Comparison of ENCODE assay signal across 8 mouse cellular contexts in the genomic region with DNA sequence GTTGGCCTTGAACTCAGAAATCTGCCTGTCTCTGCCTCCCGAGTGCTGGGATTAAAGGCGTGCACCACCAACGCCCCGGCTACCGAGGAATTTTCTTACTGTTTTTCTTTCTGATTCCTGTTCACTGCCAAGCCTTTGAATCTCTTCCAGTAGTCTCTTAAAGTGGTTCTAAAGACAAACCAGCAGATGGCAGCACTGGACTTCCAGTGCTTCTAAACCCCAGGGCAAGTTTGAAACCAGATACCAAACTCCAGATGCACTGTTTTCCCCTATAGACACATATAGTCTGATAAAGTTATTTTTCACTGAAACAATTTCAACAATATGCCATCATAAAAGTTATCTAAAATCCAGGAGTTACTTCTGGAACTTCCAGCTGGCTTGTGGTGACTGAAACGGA. TPM values are rescaled to one million over a fixed set of nuclear protein-coding genes. Genes with fewer than 3 reads are reported as not detected.
DNase-seq lines count a peak whose midpoint lies in the region; ATAC-seq and TF ChIP-seq lines count a peak whose summit lies in the region.

No protein-coding gene starts in this region.

- ATAC-seq in neutrophil, adult 5-6 weeks (ENCODE audit: extremely low read depth, insufficient number of reproducible peaks, low FRiP score, poor library complexity, severe bottlenecking) = peak; percentile 37; the same call in 1 of the 2 replicates
- no peak for ATAC-seq in forebrain, embryonic 13.5 days

- TF ChIP-seq POLR2A in CH12.LX (IDR thresholded peaks at IDR 0.05; ENCODE audit: low read depth, low read length) = no peak

- peak; percentile 95 for TF ChIP-seq RAD21 in CH12.LX (IDR thresholded peaks at IDR 0.05; ENCODE audit: low read depth, low read length)

- in situ Hi-C loops in CH12.LX (cut with MboI; ENCODE audit: low pct_ligation_motif_present, low pct_unique_long_range_greater_than_20kb, low sequenced_read_pairs) = loop anchor here (25.0 kb wide), 1 partner anchor 765 kb away; the partner anchor contains the start of gene Rnf157

- no peak for TF ChIP-seq EP300 in CH12.LX (IDR thresholded peaks at IDR 0.05; ENCODE audit: low read length)

- H3K4me2 ChIP-seq in CH12.LX (ENCODE audit: insufficient read depth, low read depth, poor library complexity, severe bottlenecking) = no peak overlapping the region; the same call in 1 of the 2 replicates
- H3K4me2 ChIP-seq in forebrain, embryonic 13.5 days = no peak overlapping the region

- peak; percentile 57 to 95 for TF ChIP-seq CTCF in CH12.LX (conservative IDR thresholded peaks at IDR 0.05 in 1 of 2, IDR thresholded peaks at IDR 0.05 in 1 of 2; ENCODE audit: low read depth in 2 of 2, low read length in 2 of 2)

- WGBS in forebrain, embryonic 13.5 days = 59% methylated on average over 6 of the region's 6 CpGs

- H3K4me3 ChIP-seq in CH12.LX (replicated peaks in 1 of 3; ENCODE audit: low read depth in 2 of 3, low read length in 2 of 3, poor library complexity in 1 of 3) = peak overlapping the region in 1 of 3 experiments; percentile 35
- H3K4me3 ChIP-seq in forebrain, embryonic 13.5 days = no peak overlapping the region

- H3K9ac ChIP-seq in CH12.LX (ENCODE audit: insufficient read depth, low read depth) = no peak overlapping the region; the same call in 1 of the 2 replicates
- H3K9ac ChIP-seq in forebrain, embryonic 13.5 days = no peak overlapping the region

- dilution Hi-C loops in CH12.LX (cut with MboI; ENCODE audit: extremely low pct_ligation_motif_present, extremely low pct_unique_long_range_greater_than_20kb, low sequenced_read_pairs) = no loop called here

- no peaks in the 10 kb centered on the region for H3K9me3 ChIP-seq in CH12.LX (replicated peaks; ENCODE audit: low read length)
- no peaks in the 10 kb centered on the region for H3K9me3 ChIP-seq in forebrain, embryonic 13.5 days (replicated peaks)

- H3K27me3 ChIP-seq in CH12.LX (replicated peaks) = no peaks in the 10 kb centered on the region
- no peaks in the 10 kb centered on the region for H3K27me3 ChIP-seq in forebrain, embryonic 13.5 days

- peaks cover 32 to 95% of the 10 kb centered on the region in 2 experiments for H3K4me1 ChIP-seq in CH12.LX (ENCODE audit: control insufficient read depth in 1 of 2, insufficient read depth in 2 of 2)
- peaks cover 6% of the 10 kb centered on the region; the same call in 1 of the 2 replicates for H3K4me1 ChIP-seq in forebrain, embryonic 13.5 days

- H3K27ac ChIP-seq in CH12.LX (ENCODE audit: insufficient read depth, low read depth) = peak overlapping the region; percentile 87; the same call in 1 of the 2 replicates
- H3K27ac ChIP-seq in forebrain, embryonic 13.5 days = no peak overlapping the region

- H3K36me3 ChIP-seq in CH12.LX (replicated peaks in 1 of 2; ENCODE audit: control insufficient read depth in 1 of 2, insufficient read depth in 1 of 2, low read length in 1 of 2) = peaks cover 59 to 63% of the 10 kb centered on the region in 2 experiments
- H3K36me3 ChIP-seq in forebrain, embryonic 13.5 days (ENCODE audit: poor library complexity, severe bottlenecking) = peaks cover 62% of the 10 kb centered on the region

- DNase-seq in kidney, adult 8-10 months = peak; percentile 39 to 44
- DNase-seq in kidney, adult 11 months = no peak
- peak; percentile 94 for DNase-seq in CH12.LX (ENCODE audit: extremely low read depth)
- peak; percentile 91 for DNase-seq in adipocyte (ENCODE audit: low spot score)
- DNase-seq in embryo, embryonic 9.5 days (ENCODE audit: extremely low spot score) = peak; percentile 39
- DNase-seq in layer of hippocampus, postnatal 14 days (ENCODE audit: low spot score in 2 of 2) = peak; percentile 37 to 75

- peaks cover 53% of the 10 kb centered on the region for H3K79me2 ChIP-seq in CH12.LX (replicated peaks; ENCODE audit: control insufficient read depth, extremely low read depth, insufficient read depth, poor library complexity, severe bottlenecking)

TF ChIP-seq in CH12.LX, 34 proteins besides CTCF, POLR2A, EP300 and RAD21:
- TF ChIP-seq POLR2AphosphoS2 (IDR thresholded peaks at IDR 0.05; ENCODE audit: low read depth, low read length) (no peak), ZKSCAN1 (IDR thresholded peaks at IDR 0.05; ENCODE audit: borderline replicate concordance, low read depth, low read length) (no peak), HCFC1 (IDR thresholded peaks at IDR 0.05; ENCODE audit: low read depth, low read length) (no peak), TBP (conservative IDR thresholded peaks at IDR 0.05; ENCODE audit: low read depth, low read length) (no peak), NELFE (IDR thresholded peaks at IDR 0.05; ENCODE audit: low read depth, low read length) (0 out of 2 replicates have a peak, but pooled peaks have one; percentile 14), NRF1 (IDR thresholded peaks at IDR 0.05; ENCODE audit: low read depth, low read length) (no peak), PAX5 (IDR thresholded peaks at IDR 0.05; ENCODE audit: low read length) (no peak), USF2 (conservative IDR thresholded peaks at IDR 0.05; ENCODE audit: low read depth, low read length) (no peak), SIN3A (IDR thresholded peaks at IDR 0.05; ENCODE audit: low read length) (peak; percentile 43; the same call in 1 of the 2 replicates), JUND (conservative IDR thresholded peaks at IDR 0.05; ENCODE audit: low read depth, low read length) (0 out of 2 replicates have a peak, but pooled peaks have one; percentile 22), SMC3 (IDR thresholded peaks at IDR 0.05; ENCODE audit: low read depth, low read length) (peak; percentile 95), UBTF (IDR thresholded peaks at IDR 0.05; ENCODE audit: low read depth, low read length) (no peak), TCF12 (IDR thresholded peaks at IDR 0.05; ENCODE audit: low read depth, low read length) (no peak), BHLHE40 (IDR thresholded peaks at IDR 0.05; ENCODE audit: low read depth, low read length) (no peak), MYC (IDR thresholded peaks at IDR 0.05; ENCODE audit: low read depth, low read length) (peak; percentile 57; the same call in 1 of the 2 replicates), ZMIZ1 (IDR thresholded peaks at IDR 0.05; ENCODE audit: low read depth, low read length) (no peak), MEF2A (IDR thresholded peaks at IDR 0.05; ENCODE audit: borderline replicate concordance, low read depth, low read length) (0 out of 2 replicates have a peak, but pooled peaks have one; percentile 3), MXI1 (IDR thresholded peaks at IDR 0.05; ENCODE audit: low read depth, low read length) (no peak), ZC3H11A (IDR thresholded peaks at IDR 0.05; ENCODE audit: low read depth, low read length) (peak; percentile 62; the same call in 1 of the 2 replicates)

RNA-seq across cellular contexts. Expression of gene Slc25a19, which starts 19.4 kb away (rescaled TPM):
- total RNA-seq in CH12.LX (2012; rRNA removed) (277 and 312 TPM in 2 replicates), CH12.LX (2014; rRNA removed) (278 and 294 TPM in 2 replicates)
- 374 and 398 TPM in 2 replicates for polyA plus RNA-seq in CH12.LX (2012; ENCODE audit: insufficient read length, low read depth)
- total RNA-seq in layer of hippocampus, postnatal 14 days (2021) = 10 to 100 TPM; 54.0 to 57.1 TPM
- 51.0 and 53.3 TPM in 2 replicates for total RNA-seq in neutrophil, adult 5-6 weeks (2017)
- 37.6 and 37.8 TPM in 2 replicates for polyA plus RNA-seq in forebrain, embryonic 13.5 days (2015; fragmentation: Nextera tagmentation; extraction: Ambion mirVana)

RNA-seq across cellular contexts. Expression of gene Mif4gd, which starts 34.7 kb away (rescaled TPM):
- total RNA-seq in CH12.LX (2012; rRNA removed) (143 and 177 TPM in 2 replicates), CH12.LX (2014; rRNA removed) (160 and 174 TPM in 2 replicates)
- polyA plus RNA-seq in CH12.LX (2012; ENCODE audit: insufficient read length, low read depth) = 131 and 143 TPM in 2 replicates
- total RNA-seq in layer of hippocampus, postnatal 14 days (2021) = 10 to 100 TPM; 22.5 to 23.5 TPM
- total RNA-seq in neutrophil, adult 5-6 weeks (2017) = 167 and 177 TPM in 2 replicates
- polyA plus RNA-seq in forebrain, embryonic 13.5 days (2015; fragmentation: Nextera tagmentation; extraction: Ambion mirVana) = 12.4 and 13.4 TPM in 2 replicates

RNA-seq across cellular contexts. Expression of gene Gga3, which starts 43.6 kb away (rescaled TPM):
- 18.7 and 22.6 TPM in 2 replicates for total RNA-seq in CH12.LX (2012; rRNA removed)
- 7.7 TPM in 2 replicates for total RNA-seq in CH12.LX (2014; rRNA removed)
- polyA plus RNA-seq in CH12.LX (2012; ENCODE audit: insufficient read length, low read depth) = 37.2 and 39.8 TPM in 2 replicates
- 10 to 100 TPM; 57.0 to 69.8 TPM for total RNA-seq in layer of hippocampus, postnatal 14 days (2021)
- total RNA-seq in neutrophil, adult 5-6 weeks (2017) = 63.1 and 82.1 TPM in 2 replicates
- 23.6 and 29.8 TPM in 2 replicates for polyA plus RNA-seq in forebrain, embryonic 13.5 days (2015; fragmentation: Nextera tagmentation; extraction: Ambion mirVana)

RNA-seq across cellular contexts. Expression of gene Mrps7, which starts 43.7 kb away (rescaled TPM):
- total RNA-seq in CH12.LX (2012; rRNA removed) = 172 and 217 TPM in 2 replicates
- total RNA-seq in CH12.LX (2014; rRNA removed) = 154 and 168 TPM in 2 replicates
- 157 and 184 TPM in 2 replicates for polyA plus RNA-seq in CH12.LX (2012; ENCODE audit: insufficient read length, low read depth)
- 10 to 100 TPM; 53.1 to 56.4 TPM for total RNA-seq in layer of hippocampus, postnatal 14 days (2021)
- total RNA-seq in neutrophil, adult 5-6 weeks (2017) = 23.5 and 27.0 TPM in 2 replicates
- polyA plus RNA-seq in forebrain, embryonic 13.5 days (2015; fragmentation: Nextera tagmentation; extraction: Ambion mirVana) = 81.6 and 87.1 TPM in 2 replicates
